In the genomic region with DNA sequence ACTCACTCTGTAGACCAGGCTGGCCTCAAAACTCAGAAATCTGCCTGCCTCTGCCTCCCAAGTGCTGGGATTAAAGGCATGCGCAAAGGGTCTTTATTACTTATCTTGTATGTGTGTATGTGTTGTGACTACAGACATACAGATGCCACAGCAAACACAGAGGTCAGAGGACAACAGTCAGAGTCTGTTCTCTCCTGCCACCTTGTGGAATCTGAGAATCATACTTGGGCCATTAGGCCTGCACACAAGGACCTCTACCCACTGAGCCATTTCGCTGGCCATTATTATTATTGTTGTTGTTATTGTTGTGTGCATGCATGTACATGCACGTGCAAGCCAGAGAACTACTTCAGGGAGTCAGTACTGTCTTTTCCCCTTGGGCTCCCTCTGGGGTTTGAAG, we compare ENCODE assay signal across 11 mouse cellular contexts. TPM values are rescaled to one million over a fixed set of nuclear protein-coding genes. Genes with fewer than 3 reads are reported as not detected.
DNase-seq lines count a peak whose midpoint lies in the region; ATAC-seq and TF ChIP-seq lines count a peak whose summit lies in the region.
"Had no signal": no experiment of that assay in that cellular context is flagged by ENCODE, and none has a peak within 500 bp of the region (broad histone marks: within the 10 kb centered on the region; RNA-seq: fewer than 3 reads in every experiment).

No protein-coding gene starts in this region.

- peaks cover 9% of the 10 kb centered on the region; the same call in 1 of the 2 replicates for H3K4me1 ChIP-seq in heart, postnatal 0 days (ENCODE audit: control insufficient read depth, insufficient read depth)
- H3K4me1 ChIP-seq in midbrain, embryonic 14.5 days (ENCODE audit: control insufficient read depth, insufficient read depth, low read length) = peaks cover 20% of the 10 kb centered on the region
- H3K4me1 ChIP-seq in midbrain, embryonic 11.5 days (ENCODE audit: control insufficient read depth, insufficient read depth, low read length) = 0 out of 2 replicates have a peak, but pooled peaks cover 2% of the 10 kb centered on the region
- H3K4me1 ChIP-seq: liver, embryonic 13.5 days had no signal

- H3K9me3 ChIP-seq in heart, postnatal 0 days (replicated peaks; ENCODE audit: control insufficient read depth, low read length) = no peaks in the 10 kb centered on the region
- H3K9me3 ChIP-seq in midbrain, embryonic 14.5 days (ENCODE audit: control insufficient read depth, low read length) = no peaks in the 10 kb centered on the region
- no peaks in the 10 kb centered on the region for H3K9me3 ChIP-seq in midbrain, embryonic 11.5 days (ENCODE audit: control insufficient read depth, low read length)
- H3K9me3 ChIP-seq: liver, embryonic 13.5 days had no signal

- peak; percentile 64 for TF ChIP-seq CTCF in heart, postnatal 0 days (IDR thresholded peaks at IDR 0.05; ENCODE audit: low read depth)

- peak; percentile 35 for DNase-seq in heart, postnatal 0 days (ENCODE audit: low spot score)
- DNase-seq in heart, postnatal 4 days = no peak
- peak; percentile 31 for DNase-seq in midbrain, embryonic 14.5 days
- DNase-seq in midbrain, embryonic 11.5 days (ENCODE audit: low spot score, missing footprints) = no peak
- peak; percentile 43 for DNase-seq in brain, adult 2 months (ENCODE audit: low read depth, low spot score)
- peak; percentile 62 for DNase-seq in thymus, postnatal 14 days
- no peak for DNase-seq in urinary bladder, postnatal 4 days (ENCODE audit: low spot score in 2 of 2)
- no peak for DNase-seq in spleen, adult 12 weeks (ENCODE audit: low spot score)
- DNase-seq: adrenal gland, postnatal 36 days; liver, embryonic 13.5 days had no signal

- no peak overlapping the region for H3K9ac ChIP-seq in heart, postnatal 0 days (replicated peaks; ENCODE audit: low read depth, low read length)
- H3K9ac ChIP-seq in midbrain, embryonic 14.5 days (replicated peaks; ENCODE audit: low read length) = no peak overlapping the region
- H3K9ac ChIP-seq in midbrain, embryonic 11.5 days (ENCODE audit: low read length) = no peak overlapping the region
- H3K9ac ChIP-seq: liver, embryonic 13.5 days had no signal

- peak; percentile 23; the same call in 1 of the 2 replicates for ATAC-seq in heart, postnatal 0 days (ENCODE audit: insufficient read depth, low read depth)
- no peak for ATAC-seq in midbrain, embryonic 14.5 days (ENCODE audit: low FRiP score, low TSS enrichment)
- ATAC-seq in midbrain, embryonic 11.5 days (ENCODE audit: low FRiP score) = no peak
- ATAC-seq: forebrain, embryonic 14.5 days had no signal

- no peak for TF ChIP-seq EP300 in heart, postnatal 0 days (IDR thresholded peaks at IDR 0.05; ENCODE audit: low read depth)

- no peak overlapping the region for H3K4me2 ChIP-seq in heart, postnatal 0 days (ENCODE audit: low read depth, low read length)
- H3K4me2 ChIP-seq in midbrain, embryonic 14.5 days (ENCODE audit: low read length) = no peak overlapping the region
- no peak overlapping the region for H3K4me2 ChIP-seq in midbrain, embryonic 11.5 days
- H3K4me2 ChIP-seq: liver, embryonic 13.5 days had no signal

- no peaks in the 10 kb centered on the region for H3K27me3 ChIP-seq in heart, postnatal 0 days (ENCODE audit: control insufficient read depth, insufficient read depth, low read length)
- no peaks in the 10 kb centered on the region for H3K27me3 ChIP-seq in midbrain, embryonic 14.5 days (ENCODE audit: control insufficient read depth, insufficient read depth, low read length)
- no peaks in the 10 kb centered on the region for H3K27me3 ChIP-seq in midbrain, embryonic 11.5 days (ENCODE audit: control insufficient read depth, insufficient read depth, low read length)
- H3K27me3 ChIP-seq: liver, embryonic 13.5 days had no signal

- H3K27ac ChIP-seq in heart, postnatal 0 days (ENCODE audit: low read depth) = no peak overlapping the region
- no peak overlapping the region for H3K27ac ChIP-seq in midbrain, embryonic 14.5 days (replicated peaks; ENCODE audit: low read depth, low read length)
- H3K27ac ChIP-seq in midbrain, embryonic 11.5 days (ENCODE audit: low read depth, low read length) = no peak overlapping the region
- H3K27ac ChIP-seq: liver, embryonic 13.5 days had no signal

- WGBS in heart, postnatal 0 days = 68% methylated on average over 3 of the region's 3 CpGs
- WGBS in midbrain, embryonic 14.5 days = 87% methylated on average over 3 of the region's 3 CpGs
- 84% methylated on average over 3 of the region's 3 CpGs for WGBS in midbrain, embryonic 11.5 days

- H3K36me3 ChIP-seq in heart, postnatal 0 days (replicated peaks; ENCODE audit: control insufficient read depth, insufficient read depth, low read length) = no peaks in the 10 kb centered on the region
- no peaks in the 10 kb centered on the region for H3K36me3 ChIP-seq in midbrain, embryonic 14.5 days (ENCODE audit: control insufficient read depth, insufficient read depth, low read length)
- no peaks in the 10 kb centered on the region for H3K36me3 ChIP-seq in midbrain, embryonic 11.5 days (ENCODE audit: control insufficient read depth, insufficient read depth, low read length)
- H3K36me3 ChIP-seq: liver, embryonic 13.5 days had no signal

- H3K4me3 ChIP-seq in heart, postnatal 0 days (ENCODE audit: low read depth, low read length) = no peak overlapping the region
- H3K4me3 ChIP-seq in midbrain, embryonic 14.5 days (replicated peaks; ENCODE audit: low read depth, low read length) = no peak overlapping the region
- H3K4me3 ChIP-seq in midbrain, embryonic 11.5 days (ENCODE audit: low read depth, low read length) = no peak overlapping the region
- H3K4me3 ChIP-seq: liver, embryonic 13.5 days had no signal

RNA-seq across cellular contexts. Expression of a gene that starts 33.1 kb away (rescaled TPM):
- total RNA-seq in heart, postnatal 0 days (2014; rRNA removed; ENCODE audit: low replicate concordance) = 0.04 and 0.89 TPM in 2 replicates
- 0.16 and 0.19 TPM in 2 replicates for polyA plus RNA-seq in heart, postnatal 0 days (2015; fragmentation: Nextera tagmentation; extraction: Ambion mirVana)
- 1 to 10 TPM; 1.5 to 2.5 TPM for total RNA-seq in heart, postnatal 4 days (2021)
- polyA plus RNA-seq in midbrain, embryonic 14.5 days (2014; fragmentation: Nextera tagmentation; extraction: Ambion mirVana) = 2.8 and 3.2 TPM in 2 replicates
- polyA plus RNA-seq in midbrain, embryonic 11.5 days (2014; fragmentation: Nextera tagmentation; extraction: Ambion mirVana) = 0.75 and 1.0 TPM in 2 replicates

RNA-seq across cellular contexts. Expression of a gene that starts 33.2 kb away (rescaled TPM):
- total RNA-seq in heart, postnatal 0 days (2014; rRNA removed; ENCODE audit: low replicate concordance) = not detected in 2 replicates
- not detected in 2 replicates for polyA plus RNA-seq in heart, postnatal 0 days (2015; fragmentation: Nextera tagmentation; extraction: Ambion mirVana)
- total RNA-seq in heart, postnatal 4 days (2021) = not detected
- polyA plus RNA-seq in midbrain, embryonic 14.5 days (2014; fragmentation: Nextera tagmentation; extraction: Ambion mirVana) = 0.09 TPM in 1 of 2 replicates, not detected in the other
- polyA plus RNA-seq in midbrain, embryonic 11.5 days (2014; fragmentation: Nextera tagmentation; extraction: Ambion mirVana) = 0.16 TPM in 1 of 2 replicates, not detected in the other
- total RNA-seq: adrenal gland, postnatal 36 days had no signal
- polyA plus RNA-seq: liver, embryonic 13.5 days had no signal

Comparison
In these comparisons a context has a peak if more than half of its experiments do, and no peak if none do; other contexts are left out.
1. DNase-seq: peak in heart, postnatal 0 days (single experiment), midbrain, embryonic 14.5 days (single experiment), brain, adult 2 months (single experiment) and thymus, postnatal 14 days (single experiment); none in heart, postnatal 4 days (single experiment), midbrain, embryonic 11.5 days (single experiment), urinary bladder, postnatal 4 days (0 of 2) and spleen, adult 12 weeks (single experiment).